Mouse (Mus musculus) liver, embryonic 16.5 days (tissue): ENCODE measurements at regions not wholly inside any gene's neighbourhood (a gene's known extent, or its start where the extent isn't known, plus 50 kb on each side); places are given as distances from the start of the nearest gene placed in this dataset.

Experiments
- ATAC-seq: fragments of 200-750 bp; cut with Nextera tagmentation; 2 replicates; pipeline ENCODE4 v1.8.0; 2017; ENCODE audit warnings: low read depth, mild to moderate bottlenecking, moderate number of reproducible peaks, moderate library complexity
- H3K27ac ChIP-seq: fragments of 300-500 bp; sonication (generic); 2 replicates; pipeline ENCODE4 v1.5.1; 2014; ENCODE audit warnings: mild to moderate bottlenecking, low read length
- H3K27me3 ChIP-seq: fragments of 300-500 bp; sonication (generic); 2 replicates; pipeline ENCODE4 v1.6.1; 2014; ENCODE audit warnings: low read depth, low read length, mixed read lengths; ENCODE audit not compliant: control insufficient read depth, insufficient read depth
- H3K36me3 ChIP-seq: fragments of 300-500 bp; sonication (generic); 2 replicates; pipeline ENCODE4 v1.6.1; 2014; ENCODE audit warnings: mild to moderate bottlenecking; ENCODE audit not compliant: control insufficient read depth, insufficient read depth
- H3K4me1 ChIP-seq: fragments of 300-500 bp; sonication (generic); 2 replicates; pipeline ENCODE4 v1.6.1; 2014; ENCODE audit warnings: low read depth, low read length, mixed read lengths; ENCODE audit not compliant: control insufficient read depth
- H3K4me2 ChIP-seq: fragments of 300-500 bp; sonication (generic); 2 replicates; pipeline ENCODE4 v1.6.1; 2014; ENCODE audit warnings: low read depth, low read length, mixed read lengths
- H3K4me3 ChIP-seq: fragments of 300-500 bp; sonication (generic); 2 replicates; pipeline ENCODE4 v1.5.1; 2014; ENCODE audit warnings: low read depth, mild to moderate bottlenecking, low read length
- H3K9ac ChIP-seq: fragments of 300-500 bp; sonication (generic); 2 replicates; pipeline ENCODE4 v1.6.1; 2014; ENCODE audit warnings: low read depth, low read length
- H3K9me3 ChIP-seq: fragments of 300-500 bp; sonication (generic); replicated peaks from 2 replicates; pipeline ENCODE4 v1.6.1; 2016; ENCODE audit warnings: low read length; ENCODE audit not compliant: control insufficient read depth
- WGBS: fragments of 180-500 bp; shearing (Covaris S2); extraction: QIAGEN DNeasy Blood & Tissue Kit; methylation state at CpG from one replicate; pipeline ENCODE4 v1.1.7; 2014; ENCODE audit not compliant: insufficient replicate concordance; 5-methylcytosine and 5-hydroxymethylcytosine counted together

GRCm38 (mm10) chr11:19708821-19709220 is 215.4 kb upstream of the Spred2 start:
- no peaks in the 10 kb centered on the region for H3K4me1 ChIP-seq
- no peaks in the 10 kb centered on the region for H3K9me3 ChIP-seq
- 67% methylated on average over 6 of the region's 6 CpGs for WGBS
- H3K9ac ChIP-seq = no peak overlapping the region
- no peak overlapping the region for H3K4me2 ChIP-seq
- no peak overlapping the region for H3K27ac ChIP-seq
- H3K27me3 ChIP-seq = no peaks in the 10 kb centered on the region
- H3K4me3 ChIP-seq = no peak overlapping the region
- no peak for ATAC-seq
- H3K36me3 ChIP-seq = no peaks in the 10 kb centered on the region

DNA sequence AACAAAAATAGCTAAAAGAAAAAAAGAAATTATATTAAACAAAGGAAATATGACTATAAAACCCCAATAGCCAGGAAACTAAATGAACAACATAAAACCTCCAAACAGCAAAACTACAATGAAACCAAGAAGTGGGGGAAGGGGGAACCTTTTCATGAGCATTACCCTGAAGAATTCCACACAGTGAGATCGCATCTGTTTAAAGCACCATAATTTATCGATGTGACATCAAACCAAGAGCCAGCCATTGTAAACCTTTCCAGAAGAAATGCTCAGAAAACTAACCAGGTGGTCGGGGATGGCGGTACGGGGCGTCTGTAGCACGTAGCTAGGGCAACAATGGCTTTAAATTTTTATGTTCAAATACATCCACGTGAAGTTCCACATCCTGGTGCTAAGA is 214.8 kb upstream of the Spred2 start:
- H3K4me3 ChIP-seq = no peak overlapping the region
- H3K27ac ChIP-seq = no peak overlapping the region
- H3K9me3 ChIP-seq = no peaks in the 10 kb centered on the region
- ATAC-seq = no peak
- H3K27me3 ChIP-seq = no peaks in the 10 kb centered on the region
- no peak overlapping the region for H3K9ac ChIP-seq
- WGBS = 67% methylated on average over 8 of the region's 8 CpGs
- H3K4me2 ChIP-seq = no peak overlapping the region
- no peaks in the 10 kb centered on the region for H3K36me3 ChIP-seq
- H3K4me1 ChIP-seq = no peaks in the 10 kb centered on the region

DNA sequence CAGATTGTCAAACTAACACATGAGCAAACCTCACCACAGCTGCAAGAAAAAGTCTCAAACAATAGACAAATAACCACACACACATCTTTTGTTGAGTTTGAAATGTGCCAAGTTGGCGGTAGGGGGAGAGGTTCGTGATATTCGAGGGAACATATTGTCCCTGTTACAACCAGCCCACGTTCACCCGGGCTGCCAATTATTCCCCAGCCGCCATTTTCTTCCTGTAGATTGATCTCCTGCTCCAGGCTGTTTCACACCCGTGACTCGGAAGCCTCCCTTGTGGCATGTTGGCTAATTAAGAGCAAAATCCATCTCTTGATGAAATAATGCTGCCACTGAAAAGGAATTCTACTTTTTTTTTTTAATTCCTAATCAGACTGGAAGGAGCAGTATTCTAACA is 211.1 kb upstream of the Spred2 start:
- Histone ChIP-seq H3K27me3 (no peaks in the 10 kb centered on the region), H3K4me1 (no peaks in the 10 kb centered on the region), H3K27ac (no peak overlapping the region), H3K9ac (no peak overlapping the region), H3K9me3 (no peaks in the 10 kb centered on the region), H3K4me3 (no peak overlapping the region), H3K36me3 (no peaks in the 10 kb centered on the region), H3K4me2 (no peak overlapping the region)
- ATAC-seq = no peak
- 65% methylated on average over 8 of the region's 8 CpGs for WGBS

DNA sequence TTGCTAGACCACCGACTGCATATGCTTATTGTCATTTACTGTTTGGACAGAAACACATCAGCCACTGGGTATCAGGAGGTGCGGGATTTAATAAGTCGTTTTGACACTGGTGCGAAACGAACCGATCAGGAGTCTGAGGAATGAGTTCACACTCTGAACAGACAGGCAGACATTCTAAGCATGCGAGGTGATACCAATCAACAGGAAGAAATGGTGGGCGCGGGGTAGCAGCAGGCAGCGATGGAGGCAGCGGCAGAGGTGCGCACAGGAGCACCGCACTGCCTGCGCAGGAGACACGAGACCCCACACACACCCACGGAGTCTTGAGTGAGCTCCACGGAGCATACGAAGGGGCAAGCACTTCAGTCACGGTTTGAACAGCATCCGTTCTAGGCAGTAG is 210.6 kb upstream of the Spred2 start:
- WGBS = 63% methylated on average over 20 of the region's 20 CpGs
- Histone ChIP-seq H3K27me3 (no peaks in the 10 kb centered on the region), H3K4me3 (no peak overlapping the region), H3K27ac (no peak overlapping the region), H3K4me2 (no peak overlapping the region), H3K9ac (no peak overlapping the region), H3K9me3 (no peaks in the 10 kb centered on the region), H3K4me1 (no peaks in the 10 kb centered on the region), H3K36me3 (no peaks in the 10 kb centered on the region)
- ATAC-seq = no peak

DNA sequence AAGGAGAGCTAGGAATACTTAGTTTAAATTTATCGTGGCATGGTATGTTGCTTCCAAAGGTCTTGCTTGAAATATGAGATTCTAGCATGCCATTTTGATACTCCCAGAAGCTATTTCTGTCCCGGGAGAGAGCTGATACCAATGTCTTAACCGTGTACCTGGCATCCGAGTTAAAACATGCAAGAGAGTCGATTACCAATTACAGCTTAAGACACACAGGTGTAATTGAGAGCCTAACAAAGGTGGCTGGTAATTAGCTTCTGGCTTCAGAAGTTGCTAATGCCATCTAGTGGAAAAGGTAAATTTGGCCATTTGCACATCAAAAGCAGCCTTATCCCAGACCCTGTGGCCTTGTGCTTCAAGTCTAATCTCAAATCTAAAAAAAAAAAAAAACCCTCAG is 210.0 kb upstream of the Spred2 start:
- WGBS = 30% methylated on average over 5 of the region's 5 CpGs
- no peaks in the 10 kb centered on the region for H3K4me1 ChIP-seq
- H3K4me2 ChIP-seq = no peak overlapping the region
- H3K4me3 ChIP-seq = no peak overlapping the region
- no peaks in the 10 kb centered on the region for H3K36me3 ChIP-seq
- H3K9ac ChIP-seq = no peak overlapping the region
- H3K27ac ChIP-seq = no peak overlapping the region
- H3K9me3 ChIP-seq = no peaks in the 10 kb centered on the region
- no peaks in the 10 kb centered on the region for H3K27me3 ChIP-seq
- no peak for ATAC-seq

- WGBS = 29% methylated on average over 8 of the region's 8 CpGs
Measured at GRCm38 (mm10) chr11:19714888-19715595, 209.1 kb upstream of the Spred2 start.

DNA sequence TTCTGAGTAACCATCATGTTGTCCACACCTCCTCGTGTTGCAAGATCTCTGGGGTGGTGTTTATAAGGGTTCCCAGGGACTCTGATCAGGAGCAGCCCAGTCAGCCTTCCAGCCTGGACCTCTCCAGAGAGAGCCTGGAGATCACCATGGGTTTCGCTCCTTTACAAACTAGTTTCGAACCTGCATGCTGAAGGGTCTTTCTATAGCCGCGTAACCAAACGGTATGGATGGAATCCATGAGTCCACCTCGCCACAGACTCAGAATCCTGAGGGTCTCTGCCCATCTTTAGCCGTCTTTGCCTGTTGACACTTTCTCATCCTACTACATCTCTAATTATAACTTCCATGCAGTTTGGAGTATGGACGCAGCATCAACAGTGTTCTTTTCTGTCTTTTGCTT is 206.0 kb upstream of the Spred2 start:
- no peak for ATAC-seq
- H3K4me1 ChIP-seq = no peaks in the 10 kb centered on the region
- no peaks in the 10 kb centered on the region for H3K27me3 ChIP-seq
- H3K36me3 ChIP-seq = no peaks in the 10 kb centered on the region
- no peak overlapping the region for H3K4me2 ChIP-seq
- WGBS = 76% methylated on average over 9 of the region's 9 CpGs
- no peak overlapping the region for H3K9ac ChIP-seq
- H3K27ac ChIP-seq = no peak overlapping the region
- H3K4me3 ChIP-seq = no peak overlapping the region
- no peaks in the 10 kb centered on the region for H3K9me3 ChIP-seq

More at GRCm38 (mm10) chr11:19714888-19715595, 209.1 kb upstream of the Spred2 start:
- ATAC-seq = peak; percentile 87
- H3K9me3 ChIP-seq = no peaks in the 10 kb centered on the region
- H3K4me1 ChIP-seq = no peaks in the 10 kb centered on the region
- H3K4me3 ChIP-seq = no peak overlapping the region
- no peaks in the 10 kb centered on the region for H3K27me3 ChIP-seq
- peak overlapping the region; percentile 74 for H3K27ac ChIP-seq
- no peaks in the 10 kb centered on the region for H3K36me3 ChIP-seq
- H3K9ac ChIP-seq = no peak overlapping the region
- H3K4me2 ChIP-seq = no peak overlapping the region; the same call in 1 of the 2 replicates

GRCm38 (mm10) chr11:19729031-19729430 is 195.1 kb upstream of the Spred2 start:
- H3K4me2 ChIP-seq = no peak overlapping the region
- H3K4me1 ChIP-seq = no peaks in the 10 kb centered on the region
- WGBS = 74% methylated on average over 8 of the region's 8 CpGs
- no peak overlapping the region for H3K27ac ChIP-seq
- no peaks in the 10 kb centered on the region for H3K27me3 ChIP-seq
- H3K36me3 ChIP-seq = no peaks in the 10 kb centered on the region
- no peak overlapping the region for H3K4me3 ChIP-seq
- no peak for ATAC-seq
- no peaks in the 10 kb centered on the region for H3K9me3 ChIP-seq
- H3K9ac ChIP-seq = no peak overlapping the region

- ATAC-seq = no peak
- no peak overlapping the region for H3K4me2 ChIP-seq
- WGBS = 63% methylated on average over 5 of the region's 5 CpGs
Measured at GRCm38 (mm10) chr11:19730747-19731146, 193.4 kb upstream of the Spred2 start.

More at GRCm38 (mm10) chr11:19730747-19731146, 193.4 kb upstream of the Spred2 start:
- Histone ChIP-seq H3K4me1 (no peaks in the 10 kb centered on the region), H3K27me3 (no peaks in the 10 kb centered on the region), H3K9ac (no peak overlapping the region), H3K9me3 (no peaks in the 10 kb centered on the region), H3K4me3 (no peak overlapping the region), H3K27ac (no peak overlapping the region), H3K36me3 (no peaks in the 10 kb centered on the region)
